ENCODE assay signal across 12 mouse cellular contexts in the genomic region with DNA sequence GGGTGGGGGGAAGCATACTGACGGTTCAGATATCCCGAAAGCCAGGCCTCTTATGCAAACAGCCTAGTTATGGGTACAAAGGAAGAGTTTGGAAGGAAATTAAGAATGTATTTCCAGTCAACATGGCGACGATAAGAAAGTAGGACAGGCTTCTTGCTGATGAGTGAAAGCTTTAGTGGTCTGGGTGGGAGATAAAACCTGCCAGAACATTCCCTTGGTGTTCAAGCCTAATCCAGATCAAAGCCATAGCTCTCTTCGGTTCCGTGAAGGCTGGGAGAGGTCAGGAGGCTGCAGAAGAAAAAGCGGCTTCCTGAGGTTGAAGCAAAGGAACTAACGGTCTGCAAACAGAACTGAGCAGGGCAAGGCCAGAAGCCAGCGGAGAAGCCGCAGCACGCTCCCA. TPM values are rescaled to one million over a fixed set of nuclear protein-coding genes. Genes with fewer than 3 reads are reported as not detected.
DNase-seq lines count a peak whose midpoint lies in the region; ATAC-seq lines count a peak whose summit lies in the region.
"Had no signal": no experiment of that assay in that cellular context is flagged by ENCODE, and none has a peak within 500 bp of the region (broad histone marks: within the 10 kb centered on the region; RNA-seq: fewer than 3 reads in every experiment).

No protein-coding gene starts in this region.

- peaks cover 4% of the 10 kb centered on the region; the same call in 1 of the 2 replicates for H3K9me3 ChIP-seq in heart, embryonic 16.5 days (replicated peaks; ENCODE audit: control insufficient read depth, low read length)
- H3K9me3 ChIP-seq in midbrain, embryonic 11.5 days (ENCODE audit: control insufficient read depth, low read length): no peaks in the 10 kb centered on the region
- no peaks in the 10 kb centered on the region for H3K9me3 ChIP-seq in midbrain, embryonic 14.5 days (ENCODE audit: control insufficient read depth, low read length)
- no peaks in the 10 kb centered on the region for H3K9me3 ChIP-seq in midbrain, embryonic 15.5 days

- DNase-seq in heart, postnatal 36 days: no peak
- DNase-seq in midbrain, embryonic 11.5 days (ENCODE audit: low spot score, missing footprints): peak; percentile 87
- DNase-seq in midbrain, embryonic 14.5 days: no peak
- peak; percentile 15 to 34 for DNase-seq in heart, postnatal 10 days
- no peak for DNase-seq in layer of hippocampus, postnatal 14 days (ENCODE audit: low spot score in 2 of 2)
- DNase-seq: layer of hippocampus, postnatal 36 days had no signal

- 36% methylated on average over 11 of the region's 11 CpGs for WGBS in heart, embryonic 16.5 days
- 38% methylated on average over 11 of the region's 11 CpGs for WGBS in midbrain, embryonic 11.5 days
- WGBS in midbrain, embryonic 14.5 days: 32% methylated on average over 11 of the region's 11 CpGs
- WGBS in midbrain, embryonic 15.5 days: 32% methylated on average over 11 of the region's 11 CpGs

- H3K27ac ChIP-seq in heart, embryonic 16.5 days (ENCODE audit: low read length): no peak overlapping the region
- H3K27ac ChIP-seq in midbrain, embryonic 11.5 days (ENCODE audit: low read depth, low read length): peak overlapping the region; percentile 5; the same call in 1 of the 2 replicates
- no peak overlapping the region for H3K27ac ChIP-seq in midbrain, embryonic 14.5 days (replicated peaks; ENCODE audit: low read depth, low read length)
- H3K27ac ChIP-seq in midbrain, embryonic 15.5 days: 0 out of 2 replicates have a peak overlapping the region, but pooled peaks have one; percentile 46
- H3K27ac ChIP-seq: forebrain, embryonic 13.5 days had no signal

- H3K4me2 ChIP-seq in heart, embryonic 16.5 days (ENCODE audit: low read depth, low read length): peak overlapping the region; percentile 44; the same call in 1 of the 2 replicates
- H3K4me2 ChIP-seq in midbrain, embryonic 11.5 days: no peak overlapping the region
- H3K4me2 ChIP-seq in midbrain, embryonic 14.5 days (ENCODE audit: low read length): no peak overlapping the region
- H3K4me2 ChIP-seq in midbrain, embryonic 15.5 days: no peak overlapping the region
- H3K4me2 ChIP-seq: forebrain, embryonic 13.5 days had no signal

- no peak overlapping the region for H3K4me3 ChIP-seq in heart, embryonic 16.5 days (ENCODE audit: low read length)
- no peak overlapping the region for H3K4me3 ChIP-seq in midbrain, embryonic 11.5 days (ENCODE audit: low read depth, low read length)
- H3K4me3 ChIP-seq in midbrain, embryonic 14.5 days (replicated peaks; ENCODE audit: low read depth, low read length): no peak overlapping the region
- no peak overlapping the region for H3K4me3 ChIP-seq in midbrain, embryonic 15.5 days
- H3K4me3 ChIP-seq: forebrain, embryonic 13.5 days had no signal

- intact Hi-C loops in heart, postnatal 36 days (cut with DNase I): loop anchor here (2.0 to 5.0 kb wide), 2 partner anchors 85 to 168 kb away; partner anchors contain the start of gene Rsad1
- intact Hi-C loops in heart, postnatal 10 days (cut with DNase I): loop anchor here (5.0 kb wide), 1 partner anchor 85 kb away; no protein-coding TSS in a partner anchor

- ATAC-seq in heart, embryonic 16.5 days (replicated peaks; ENCODE audit: extremely low read depth, insufficient read depth, low FRiP score): no peak
- ATAC-seq in midbrain, embryonic 11.5 days (ENCODE audit: low FRiP score): no peak
- no peak for ATAC-seq in midbrain, embryonic 14.5 days (ENCODE audit: low FRiP score, low TSS enrichment)
- ATAC-seq in midbrain, embryonic 15.5 days (replicated peaks): no peak
- no peak for ATAC-seq in erythroblast, adult 5-6 weeks (replicated peaks; ENCODE audit: low FRiP score, poor library complexity, severe bottlenecking)
- ATAC-seq: forebrain, embryonic 13.5 days had no signal

- H3K27me3 ChIP-seq in heart, embryonic 16.5 days (ENCODE audit: control insufficient read depth, insufficient read depth, low read length): peaks cover 8% of the 10 kb centered on the region; the same call in 1 of the 2 replicates
- H3K27me3 ChIP-seq in midbrain, embryonic 11.5 days (ENCODE audit: control insufficient read depth, insufficient read depth, low read length): no peaks in the 10 kb centered on the region
- H3K27me3 ChIP-seq in midbrain, embryonic 14.5 days (ENCODE audit: control insufficient read depth, insufficient read depth, low read length): no peaks in the 10 kb centered on the region
- no peaks in the 10 kb centered on the region for H3K27me3 ChIP-seq in midbrain, embryonic 15.5 days (replicated peaks)

- no peaks in the 10 kb centered on the region for H3K36me3 ChIP-seq in heart, embryonic 16.5 days (ENCODE audit: control insufficient read depth, insufficient read depth)
- no peaks in the 10 kb centered on the region for H3K36me3 ChIP-seq in midbrain, embryonic 11.5 days (ENCODE audit: control insufficient read depth, insufficient read depth, low read length)
- H3K36me3 ChIP-seq in midbrain, embryonic 14.5 days (ENCODE audit: control insufficient read depth, insufficient read depth, low read length): no peaks in the 10 kb centered on the region
- no peaks in the 10 kb centered on the region for H3K36me3 ChIP-seq in midbrain, embryonic 15.5 days (replicated peaks)

- peaks cover 12% of the 10 kb centered on the region for H3K4me1 ChIP-seq in heart, embryonic 16.5 days (ENCODE audit: control insufficient read depth, insufficient read depth, low read length)
- H3K4me1 ChIP-seq in midbrain, embryonic 11.5 days (ENCODE audit: control insufficient read depth, insufficient read depth, low read length): peaks cover 6% of the 10 kb centered on the region
- H3K4me1 ChIP-seq in midbrain, embryonic 14.5 days (ENCODE audit: control insufficient read depth, insufficient read depth, low read length): peaks cover 10% of the 10 kb centered on the region
- peaks cover 12% of the 10 kb centered on the region; the same call in 1 of the 2 replicates for H3K4me1 ChIP-seq in midbrain, embryonic 15.5 days

- no peak overlapping the region for H3K9ac ChIP-seq in heart, embryonic 16.5 days (ENCODE audit: low read length)
- no peak overlapping the region for H3K9ac ChIP-seq in midbrain, embryonic 11.5 days (ENCODE audit: low read length)
- H3K9ac ChIP-seq in midbrain, embryonic 14.5 days (replicated peaks; ENCODE audit: low read length): no peak overlapping the region
- no peak overlapping the region for H3K9ac ChIP-seq in midbrain, embryonic 15.5 days
- H3K9ac ChIP-seq: forebrain, embryonic 13.5 days had no signal

RNA-seq across cellular contexts. Expression of gene Gm11541, which starts 12.9 kb away (rescaled TPM):
- not detected in 2 replicates for polyA plus RNA-seq in heart, embryonic 16.5 days (2015; fragmentation: Nextera tagmentation; extraction: Ambion mirVana)
- total RNA-seq in heart, postnatal 36 days (2021): not detected
- not detected in 2 replicates for polyA plus RNA-seq in midbrain, embryonic 11.5 days (2014; fragmentation: Nextera tagmentation; extraction: Ambion mirVana)
- not detected in 2 replicates for polyA plus RNA-seq in midbrain, embryonic 14.5 days (2014; fragmentation: Nextera tagmentation; extraction: Ambion mirVana)
- total RNA-seq in heart, postnatal 10 days (2021): not detected
- not detected in 2 replicates for polyA plus RNA-seq in midbrain, embryonic 15.5 days (2015; fragmentation: Nextera tagmentation; extraction: Ambion mirVana)
- total RNA-seq in layer of hippocampus, postnatal 14 days (2021): not detected
- not detected in 2 replicates for total RNA-seq in erythroblast, adult 5-6 weeks (2015; ENCODE audit: low replicate concordance)
- total RNA-seq in erythroblast, adult 5-6 weeks (2017; ENCODE audit: low replicate concordance): not detected in 2 replicates
- total RNA-seq: adrenal gland, postnatal 25 days; layer of hippocampus, postnatal 36 days had no signal
- polyA plus RNA-seq: forebrain, embryonic 13.5 days; gonadal fat pad, adult 2 months had no signal

RNA-seq across cellular contexts. Expression of gene Cdc34b, which starts 24.3 kb away (rescaled TPM):
- polyA plus RNA-seq in heart, embryonic 16.5 days (2015; fragmentation: Nextera tagmentation; extraction: Ambion mirVana): 0.39 TPM in 1 of 2 replicates, not detected in the other
- 1 to 10 TPM; 1.1 to 1.2 TPM for total RNA-seq in heart, postnatal 36 days (2021)
- 0.22 TPM in 1 of 2 replicates, not detected in the other for polyA plus RNA-seq in midbrain, embryonic 11.5 days (2014; fragmentation: Nextera tagmentation; extraction: Ambion mirVana)
- polyA plus RNA-seq in midbrain, embryonic 14.5 days (2014; fragmentation: Nextera tagmentation; extraction: Ambion mirVana): 0.24 TPM in 1 of 2 replicates, not detected in the other
- total RNA-seq in heart, postnatal 10 days (2021): 1 to 10 TPM; 1.1 to 1.4 TPM
- polyA plus RNA-seq in midbrain, embryonic 15.5 days (2015; fragmentation: Nextera tagmentation; extraction: Ambion mirVana): 0.14 TPM in 1 of 2 replicates, not detected in the other
- total RNA-seq in layer of hippocampus, postnatal 14 days (2021): under 1 TPM in 1 of 2 experiments, not detected in 1; 0.45 TPM
- not detected in 2 replicates for total RNA-seq in erythroblast, adult 5-6 weeks (2015; ENCODE audit: low replicate concordance)
- not detected in 2 replicates for total RNA-seq in erythroblast, adult 5-6 weeks (2017; ENCODE audit: low replicate concordance)
- polyA plus RNA-seq: forebrain, embryonic 13.5 days had no signal

RNA-seq across cellular contexts. Expression of gene Xylt2, which starts 39.9 kb away (rescaled TPM):
- polyA plus RNA-seq in heart, embryonic 16.5 days (2015; fragmentation: Nextera tagmentation; extraction: Ambion mirVana): 11.6 and 12.9 TPM in 2 replicates
- total RNA-seq in heart, postnatal 36 days (2021): 10 to 100 TPM in 1 of 2 experiments, 1 to 10 TPM in 1; 10.0 to 10.4 TPM
- 8.2 and 12.0 TPM in 2 replicates for polyA plus RNA-seq in midbrain, embryonic 11.5 days (2014; fragmentation: Nextera tagmentation; extraction: Ambion mirVana)
- 11.0 and 13.0 TPM in 2 replicates for polyA plus RNA-seq in midbrain, embryonic 14.5 days (2014; fragmentation: Nextera tagmentation; extraction: Ambion mirVana)
- 10 to 100 TPM; 17.1 to 18.6 TPM for total RNA-seq in heart, postnatal 10 days (2021)
- 12.8 and 14.5 TPM in 2 replicates for polyA plus RNA-seq in midbrain, embryonic 15.5 days (2015; fragmentation: Nextera tagmentation; extraction: Ambion mirVana)
- total RNA-seq in layer of hippocampus, postnatal 14 days (2021): 10 to 100 TPM; 27.3 to 36.0 TPM
- total RNA-seq in erythroblast, adult 5-6 weeks (2015; ENCODE audit: low replicate concordance): not detected in 2 replicates
- 0.26 and 0.56 TPM in 2 replicates for total RNA-seq in erythroblast, adult 5-6 weeks (2017; ENCODE audit: low replicate concordance)

Comparison
In these comparisons a context has a peak if more than half of its experiments do, and no peak if none do; other contexts are left out.
1. H3K27ac ChIP-seq: peak in midbrain, embryonic 11.5 days (single experiment) and midbrain, embryonic 15.5 days (single experiment); none in heart, embryonic 16.5 days (single experiment) and midbrain, embryonic 14.5 days (single experiment).
2. DNase-seq: peak in midbrain, embryonic 11.5 days (single experiment) and heart, postnatal 10 days (2 of 2); none in heart, postnatal 36 days (0 of 2), midbrain, embryonic 14.5 days (single experiment) and layer of hippocampus, postnatal 14 days (0 of 2).
3. RNA of gene Xylt2, which starts 39.9 kb away (total RNA-seq): 27.3 to 36.0 TPM in layer of hippocampus, postnatal 14 days, 17.1 to 18.6 TPM in heart, postnatal 10 days and 10.0 to 10.4 TPM in heart, postnatal 36 days; 0.26 to 0.56 TPM in erythroblast, adult 5-6 weeks; every median in the first group is over 4 times any median in the second.